Mouse (Mus musculus) heart, adult 2 months (tissue): ENCODE results near the gene 4930404N11Rik.

Experiments used
- EP300 ChIP-seq: fragments of 200-500 bp; IDR thresholded peaks from 2 replicates; pipeline ENCODE4 v1.6.1; 2011; ENCODE audit warnings: low read depth, low read length, control low read depth; ENCODE audit not compliant: insufficient read depth
- POLR2A ChIP-seq: fragments of 200-500 bp; IDR thresholded peaks from 2 replicates; pipeline ENCODE4 v1.6.1; 2011; ENCODE audit warnings: mild to moderate bottlenecking, low read depth, low read length, control low read depth; ENCODE audit not compliant: insufficient read depth

DNA sequence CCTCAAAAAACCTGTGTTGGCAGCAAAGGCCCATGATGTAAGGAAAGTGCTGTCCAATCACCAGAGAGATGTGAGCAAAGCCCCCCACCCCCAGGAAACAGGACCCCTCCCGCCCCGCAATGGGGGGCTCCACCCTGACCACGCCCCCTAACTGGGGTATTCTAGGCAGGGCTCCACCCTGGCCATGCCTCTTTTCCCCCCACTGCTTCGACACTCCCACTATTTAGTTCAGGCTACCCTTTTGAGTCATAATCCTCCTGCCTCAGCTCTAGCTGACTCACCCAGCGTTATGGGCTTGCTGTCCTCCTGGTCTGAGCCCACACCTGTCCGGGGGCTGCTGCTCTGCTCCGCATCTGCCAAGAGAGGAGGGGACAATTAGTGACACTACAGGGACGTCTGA lies 43.7 kb upstream of the 4930404N11Rik start:
- no peak for TF ChIP-seq POLR2A
- TF ChIP-seq EP300, result no peak
